Mouse (Mus musculus) G1E-ER4 (cell line): ENCODE data around the gene Mbnl2. TPM values are rescaled to one million over a fixed set of nuclear protein-coding genes. Genes with fewer than 3 reads are reported as not detected.

Source experiments
- GATA1 ChIP-seq: IDR thresholded peaks from one replicate; pipeline ENCODE4 v1.8.0; 2012; ENCODE audit warnings: low read length, inconsistent platforms
- polyA plus RNA-seq: library from polyadenylated mRNA; stranded (reverse); fragments of >175 nt; gene quantifications from 2 replicates; pipeline ENCODE4 v1.2.3, GENCODE M21; 2012

Mbnl2 gene
- polyA plus RNA-seq = 27.8 and 35.2 TPM in 2 replicates

DNA sequence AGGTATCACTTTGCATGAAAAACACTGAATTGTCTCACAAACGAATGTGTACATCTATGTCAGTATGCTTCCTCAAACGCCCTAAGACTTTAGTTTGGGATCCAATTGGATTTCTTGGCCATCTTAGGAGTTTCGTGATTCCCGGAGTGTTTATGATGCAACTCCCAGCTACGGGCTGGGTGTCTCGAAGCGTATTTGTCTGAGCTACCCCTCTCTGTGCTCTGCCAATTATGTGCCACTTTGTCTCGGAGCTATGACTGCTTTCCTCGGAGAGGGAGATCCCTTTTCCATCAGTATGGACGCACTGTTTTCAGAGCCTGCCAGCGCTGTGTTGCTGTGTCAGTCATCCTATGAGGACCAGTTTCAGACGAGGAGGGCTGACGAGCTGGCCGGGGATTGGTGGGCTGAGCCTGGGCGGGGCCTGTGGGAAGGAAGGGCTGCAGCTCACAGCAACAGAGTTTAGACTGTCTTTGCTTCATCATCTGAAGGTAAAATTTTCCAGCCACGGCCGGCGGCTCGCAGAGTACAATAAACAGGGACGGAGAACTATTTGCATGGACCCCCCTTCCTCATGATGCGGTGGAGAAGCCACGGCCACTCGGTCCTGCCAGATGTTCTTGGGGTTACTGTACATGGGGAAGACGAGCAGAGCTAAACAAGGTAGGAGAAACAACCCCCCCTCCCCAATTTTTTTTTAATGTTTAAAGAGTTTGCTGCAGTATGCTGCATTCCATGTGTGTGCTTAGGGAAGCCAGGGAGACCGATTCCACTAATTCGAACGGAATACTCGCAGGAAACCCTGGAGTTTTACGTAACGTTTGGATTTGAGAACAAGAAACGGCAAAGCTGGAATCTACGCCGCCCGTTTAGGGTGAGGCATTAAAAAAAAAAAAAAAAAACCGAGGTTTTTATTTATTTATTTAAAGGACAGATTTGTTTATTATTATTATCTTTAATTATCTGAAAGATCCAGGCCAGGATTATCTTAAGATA lies at the start of gene Mbnl2:
Gene Mbnl2, plus strand, starts transcription at position 424 of the 993 bp plus-strand sequence.
- no peak for TF ChIP-seq GATA1

DNA sequence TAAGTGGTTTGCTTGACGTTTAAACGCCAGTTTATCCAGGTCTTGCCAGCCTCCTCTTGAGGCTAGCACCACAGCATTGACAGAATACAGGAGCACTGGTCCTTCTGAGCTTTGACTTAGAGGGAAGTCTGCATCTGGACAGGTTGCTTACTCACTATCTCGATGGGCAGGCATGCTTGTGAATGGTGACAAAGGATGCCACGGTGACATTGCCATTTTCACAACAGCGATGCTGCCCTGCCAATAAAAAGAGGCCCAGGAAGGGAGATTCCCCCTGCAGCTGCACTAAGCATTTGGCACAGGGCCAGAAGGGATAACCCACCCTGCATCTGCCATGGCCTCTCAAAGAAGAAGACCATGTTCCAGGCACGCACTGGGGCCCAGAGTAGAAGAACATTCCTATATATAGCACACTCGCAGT lies 43.4 kb upstream of the Mbnl2 start:
- TF ChIP-seq GATA1 = no peak

DNA sequence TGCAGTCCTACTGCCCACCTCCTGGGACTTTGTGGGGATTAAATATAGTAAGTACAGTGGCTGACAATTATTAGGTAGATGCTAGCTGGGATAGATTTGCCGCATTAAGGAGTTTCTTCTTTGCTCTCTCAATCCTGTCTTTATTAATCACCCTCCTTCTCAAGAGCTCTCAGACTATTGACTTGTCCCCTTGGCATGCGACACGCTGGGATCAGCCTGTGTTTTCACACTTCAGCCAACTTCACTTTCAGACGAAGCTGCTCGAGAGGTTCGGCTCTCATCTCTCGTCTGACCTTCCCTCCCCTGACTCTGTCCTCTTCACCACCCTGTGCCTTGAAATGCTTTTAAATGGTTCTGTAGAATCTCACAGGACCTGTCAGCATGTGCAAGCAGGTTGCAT lies 39.9 kb upstream of the Mbnl2 start:
- TF ChIP-seq GATA1 = no peak

DNA sequence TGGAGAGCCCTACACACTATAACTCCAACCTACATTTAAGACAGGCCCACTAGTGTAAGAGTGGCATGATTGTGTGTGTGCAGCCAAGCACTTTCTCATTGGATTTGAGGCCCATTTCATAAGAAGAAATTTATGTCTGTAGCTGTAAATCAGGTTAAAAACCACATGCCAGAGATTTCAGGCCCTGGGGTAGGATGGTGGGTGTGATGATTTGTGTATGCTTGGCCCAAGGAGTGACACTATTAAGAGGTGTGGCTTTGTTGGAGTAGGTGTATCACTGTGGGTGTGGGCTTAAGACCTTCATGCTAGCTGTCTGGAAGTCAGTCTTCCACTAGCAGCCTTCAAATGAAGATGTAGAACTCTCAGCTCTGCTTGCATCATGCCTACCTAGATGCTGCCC lies 37.0 kb upstream of the Mbnl2 start:
- TF ChIP-seq GATA1 = no peak

DNA sequence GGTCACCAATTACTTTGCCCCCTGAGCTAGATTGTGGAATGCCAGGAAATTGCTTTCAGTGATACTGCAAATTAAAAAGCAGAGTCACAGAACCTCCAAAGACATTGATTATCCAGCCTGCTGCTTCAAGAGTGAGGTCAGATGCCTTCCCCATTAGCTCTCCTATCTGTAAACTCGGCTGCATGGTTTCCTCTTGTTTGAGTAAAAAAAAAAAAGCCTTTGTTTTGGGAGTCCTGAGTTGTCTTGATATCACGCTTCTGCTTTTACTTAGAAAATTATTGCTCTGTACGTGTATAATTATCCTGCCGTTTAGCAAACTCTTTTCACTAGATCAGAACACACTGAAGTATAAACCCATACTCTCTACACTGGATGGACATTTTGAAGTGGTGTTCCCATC lies 35.3 kb upstream of the Mbnl2 start:
- TF ChIP-seq GATA1 = no peak

DNA sequence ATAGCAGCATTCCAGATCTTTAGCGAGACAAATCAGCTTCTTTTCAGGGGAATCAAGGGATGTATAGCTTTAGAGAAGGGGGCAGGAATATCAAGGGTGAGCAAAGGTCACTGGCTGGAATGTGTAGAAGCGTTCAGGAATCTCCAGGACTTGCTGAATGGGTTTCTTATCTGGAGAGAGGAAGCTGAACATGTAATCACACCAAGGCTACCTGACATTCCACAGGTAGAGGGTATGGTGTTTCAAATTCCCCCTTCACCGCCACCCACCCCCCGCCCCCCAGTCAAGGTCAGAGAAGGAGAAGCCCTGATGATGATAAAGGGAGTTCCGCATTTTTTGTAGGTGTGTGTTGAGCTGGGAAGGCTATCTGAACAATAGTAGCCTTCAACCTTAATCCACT lies 32.8 kb upstream of the Mbnl2 start:
- no peak for TF ChIP-seq GATA1

DNA sequence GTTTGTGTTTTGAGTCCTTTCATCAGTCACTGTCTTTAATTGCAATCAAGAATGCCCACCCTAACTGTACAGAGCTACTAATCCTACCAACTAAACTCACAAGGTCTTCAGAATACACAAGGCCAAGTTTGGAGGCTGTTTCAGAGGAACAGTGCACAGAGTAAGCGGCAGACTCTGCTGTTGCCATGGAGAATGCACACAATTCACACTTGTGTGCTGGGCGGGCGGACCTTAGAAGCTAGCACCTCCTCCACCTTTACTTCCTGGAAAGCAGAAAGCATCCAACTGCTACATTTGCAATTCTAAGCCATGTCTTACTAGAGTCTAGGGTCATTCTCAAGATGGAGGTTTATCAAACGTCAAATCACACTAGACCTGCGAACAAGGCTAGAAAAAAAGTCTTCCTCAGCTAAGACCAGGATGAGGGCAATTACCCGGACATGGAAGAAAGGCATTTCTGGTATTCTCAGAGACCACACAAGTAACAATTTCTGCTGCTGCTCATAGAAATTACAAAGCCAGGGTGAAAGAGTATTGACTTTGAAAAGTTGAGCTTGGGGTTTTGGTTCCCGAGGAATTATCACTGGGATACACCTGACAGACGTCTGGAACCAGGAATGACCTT lies 30.3 kb upstream of the Mbnl2 start:
- no peak for TF ChIP-seq GATA1

DNA sequence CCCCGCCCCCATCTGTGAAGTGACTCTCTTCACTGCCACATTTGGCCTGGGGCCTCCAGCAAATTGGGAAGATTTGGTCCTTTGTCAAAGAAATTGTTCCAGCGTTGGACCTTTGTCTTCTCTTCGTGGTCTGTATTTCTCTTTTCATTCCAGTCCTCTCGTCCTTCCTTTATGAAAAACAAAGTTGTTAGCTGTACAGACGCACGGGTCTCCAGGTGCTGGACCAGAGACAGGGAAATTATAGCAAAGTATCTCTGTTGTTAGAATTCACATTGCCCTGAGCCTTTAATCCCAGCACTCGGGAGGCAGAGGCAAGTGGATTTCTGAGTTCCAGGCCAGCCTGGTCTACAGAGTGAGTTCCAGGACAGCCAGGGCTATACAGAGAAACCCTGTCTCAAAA lies 22.1 kb upstream of the Mbnl2 start:
- TF ChIP-seq GATA1 = no peak

DNA sequence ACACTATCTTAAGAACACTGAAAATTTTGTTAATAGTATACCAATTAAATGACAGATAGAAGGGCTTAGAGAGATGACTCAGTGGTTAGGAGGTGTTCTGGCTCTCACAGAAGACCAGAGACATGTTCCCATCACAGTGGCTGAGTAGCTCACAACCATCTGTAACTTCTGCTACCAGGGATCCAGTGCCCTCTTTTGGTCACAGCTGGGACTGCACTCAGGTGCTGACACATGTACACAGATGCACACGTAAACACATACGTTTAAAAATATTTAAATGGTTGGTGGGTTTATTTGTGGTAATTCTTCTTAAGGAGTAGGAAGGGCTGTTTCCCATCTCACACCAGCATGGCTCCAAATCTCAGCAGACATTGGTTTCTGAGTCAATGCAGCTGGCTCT lies 19.3 kb upstream of the Mbnl2 start:
- TF ChIP-seq GATA1 = no peak

DNA sequence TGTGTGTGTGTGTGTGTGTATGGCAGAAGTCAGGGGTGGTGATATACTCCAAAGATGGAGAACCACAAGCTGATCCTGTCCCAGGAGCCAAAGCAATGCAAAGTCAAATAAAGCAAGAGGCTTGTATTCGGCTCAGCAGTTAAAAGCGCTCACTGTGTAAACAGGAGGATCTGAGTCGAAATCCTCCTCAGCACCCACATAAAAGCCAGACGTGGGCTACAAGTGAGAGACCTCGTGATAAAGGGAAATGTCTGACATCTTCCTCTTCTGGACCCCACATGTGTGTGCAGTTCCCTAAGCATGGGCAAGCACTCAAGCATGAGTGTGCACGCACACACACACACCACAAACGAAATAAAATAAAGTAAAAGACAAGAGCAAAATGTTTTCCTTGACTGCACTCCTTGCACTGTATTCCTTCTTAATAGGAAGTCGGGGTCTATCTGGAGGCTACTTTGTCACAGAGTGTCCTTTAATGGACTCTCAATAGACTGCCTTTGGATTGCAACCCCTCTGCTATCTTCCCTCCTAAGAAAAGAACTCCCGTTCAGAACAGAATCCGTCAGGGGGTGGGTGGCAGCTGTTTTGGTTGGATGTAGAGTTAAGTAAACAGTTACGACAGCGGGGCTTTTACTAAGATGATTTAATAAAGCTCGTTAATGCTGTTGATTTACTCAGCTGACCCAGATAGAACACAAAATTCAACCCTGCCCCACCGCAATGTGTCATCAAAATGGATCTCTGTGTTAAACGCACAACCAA lies 18.7 kb upstream of the Mbnl2 start:
- TF ChIP-seq GATA1 = no peak

DNA sequence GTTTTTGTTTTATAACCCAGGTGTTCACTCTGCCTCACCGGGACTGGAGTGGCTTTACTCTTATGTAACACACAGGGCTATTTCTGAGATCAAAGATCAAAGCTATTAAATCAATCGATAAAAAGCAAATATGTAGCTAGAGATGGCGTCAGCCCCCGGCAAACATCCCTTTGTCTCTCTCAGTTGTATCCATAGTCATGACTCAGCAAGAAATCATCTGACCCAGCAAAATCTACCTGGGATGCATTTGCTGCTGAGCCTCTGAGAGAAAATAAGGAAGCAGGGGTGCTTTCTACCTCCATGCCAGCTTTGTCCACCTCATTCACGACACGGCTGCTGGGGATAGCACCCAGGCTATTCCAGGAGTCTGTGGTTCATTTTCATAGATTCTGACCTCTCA lies 18.0 kb upstream of the Mbnl2 start:
- no peak for TF ChIP-seq GATA1

DNA sequence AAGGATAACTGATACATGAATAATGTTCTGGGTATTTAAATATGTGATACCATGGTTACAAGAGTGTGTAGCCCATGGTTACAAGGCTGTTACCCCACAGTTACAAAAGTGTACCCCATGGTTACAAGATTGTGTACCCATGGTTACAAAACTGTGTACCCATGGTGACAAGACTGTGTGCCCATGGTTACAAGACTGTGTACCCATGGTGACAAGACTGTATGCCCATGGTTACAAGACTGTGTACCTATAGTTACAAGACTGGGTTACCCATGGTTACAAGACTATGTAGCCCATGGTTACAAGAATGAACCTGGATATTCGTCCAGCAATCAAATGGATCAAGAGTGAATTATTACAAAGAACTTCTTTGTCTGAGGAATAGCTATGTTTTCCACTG lies 16.0 kb upstream of the Mbnl2 start:
- no peak for TF ChIP-seq GATA1

DNA sequence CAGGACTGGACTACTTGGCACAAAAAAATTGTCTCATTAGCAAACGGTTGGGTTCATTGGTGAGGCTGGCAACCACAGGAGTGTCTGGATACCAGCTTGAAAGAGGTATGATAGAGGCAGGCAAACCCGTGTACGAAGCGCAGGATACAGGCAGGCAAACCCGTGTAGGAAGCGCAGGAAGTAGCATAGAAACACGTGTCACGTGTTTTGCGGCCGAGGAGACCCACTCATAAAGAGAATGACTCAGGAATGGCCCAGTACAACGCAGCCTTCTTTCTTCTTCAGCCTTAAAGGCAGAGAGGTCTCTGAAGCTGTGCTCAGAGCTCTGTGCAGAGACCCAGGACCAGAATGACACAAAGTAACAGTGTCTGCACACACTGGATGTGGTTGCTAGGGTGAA lies 13.9 kb upstream of the Mbnl2 start:
- TF ChIP-seq GATA1 = no peak

DNA sequence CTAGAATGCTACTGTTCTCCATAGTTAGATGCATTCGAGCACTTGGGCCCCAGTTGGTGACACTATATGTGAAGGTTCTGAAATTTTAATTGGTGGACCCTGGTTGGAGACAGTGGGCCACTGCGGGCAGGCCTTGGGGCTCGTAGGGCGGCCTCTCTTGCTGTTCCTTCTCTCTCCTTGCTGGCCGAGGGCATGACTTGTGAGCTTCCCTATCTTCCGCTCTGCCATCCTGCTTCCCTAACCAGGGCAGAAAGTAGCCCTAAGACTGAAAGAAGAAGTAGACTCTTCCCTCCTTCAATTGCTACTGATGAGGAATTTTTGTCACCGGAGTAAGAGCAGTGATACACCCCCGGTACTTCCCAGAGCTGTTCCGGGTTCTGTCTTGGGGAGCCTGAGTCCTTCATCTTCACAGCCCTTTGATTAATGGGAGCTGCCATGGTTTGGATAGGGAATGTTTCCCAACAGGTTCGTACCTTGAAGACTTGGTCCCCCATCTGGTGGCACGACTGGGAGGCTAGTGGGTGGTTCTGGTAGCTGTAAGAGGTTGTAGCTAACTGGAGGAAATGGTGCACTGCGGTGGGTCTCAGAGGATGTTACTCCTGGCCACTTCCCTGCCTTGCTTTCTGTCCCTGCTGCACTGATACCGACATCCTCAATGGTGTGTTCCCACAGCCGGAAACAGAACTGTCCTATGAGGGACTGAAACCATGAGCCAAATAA lies 12.6 kb upstream of the Mbnl2 start:
- TF ChIP-seq GATA1 = no peak

DNA sequence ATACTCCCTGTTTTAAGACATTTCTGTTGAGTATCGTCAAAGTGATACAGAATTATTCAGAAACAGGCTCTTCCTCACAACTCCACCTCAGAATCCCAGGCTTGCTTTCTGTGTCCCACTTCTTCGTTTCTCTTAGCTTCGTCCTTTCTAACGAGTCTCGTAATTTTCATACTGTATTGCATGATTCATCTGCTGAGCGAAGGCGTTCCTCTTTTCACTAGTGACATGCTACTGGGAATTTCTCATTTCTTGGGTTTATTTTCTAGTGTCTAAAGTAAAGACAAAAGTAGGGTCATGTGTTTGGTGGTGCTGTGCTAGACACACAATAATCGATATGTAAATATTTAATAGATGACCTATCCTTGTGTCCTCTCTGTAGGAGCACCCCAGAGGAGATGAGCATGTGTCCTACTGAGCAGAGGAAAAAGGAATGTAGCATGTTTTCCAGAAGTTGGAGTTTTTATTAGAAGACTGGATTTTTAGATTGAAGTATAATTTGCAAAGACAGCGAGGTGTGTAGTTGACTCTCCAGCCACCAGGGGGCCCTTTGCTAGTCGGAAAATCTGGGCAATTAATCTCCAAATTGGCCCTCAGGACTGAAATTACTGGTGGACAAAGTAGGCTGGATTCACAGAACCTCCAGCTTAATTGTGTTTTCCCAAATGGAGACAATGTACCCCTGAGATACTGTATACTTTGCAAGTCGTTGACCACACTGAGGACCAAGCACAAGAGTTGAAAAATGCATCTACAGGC lies 11.9 kb upstream of the Mbnl2 start:
- TF ChIP-seq GATA1 = no peak
